Mouse (Mus musculus) CD4-positive, CD25-positive, alpha-beta regulatory T cell, adult 4 months (primary cell): ENCODE results near the gene Hspa12b. TPM values are rescaled to one million over a fixed set of nuclear protein-coding genes. Genes with fewer than 3 reads are reported as not detected.

Experiments used
- ATAC-seq: one replicate; pipeline ENCODE4 v1.8.0; 2017
- polyA plus RNA-seq, 2 experiments: library from polyadenylated mRNA; unstranded; fragments of 100-300 nt; shearing (Covaris generic); gene quantifications; one replicate each; pipeline ENCODE4 v1.2.1; 2017

Hspa12b gene
- polyA plus RNA-seq, 2 experiments from 2014 or later = not detected

GRCm38 (mm10) chr2:131129836-131130235 is 2.8 kb downstream of the Hspa12b start:
- no peak for ATAC-seq

- ATAC-seq = no peak
Observed at GRCm38 (mm10) chr2:131130849-131131248, 3.8 kb downstream of the Hspa12b start.

GRCm38 (mm10) chr2:131132111-131132888 is 5.2 kb downstream of the Hspa12b start:
- no peak for ATAC-seq

DNA sequence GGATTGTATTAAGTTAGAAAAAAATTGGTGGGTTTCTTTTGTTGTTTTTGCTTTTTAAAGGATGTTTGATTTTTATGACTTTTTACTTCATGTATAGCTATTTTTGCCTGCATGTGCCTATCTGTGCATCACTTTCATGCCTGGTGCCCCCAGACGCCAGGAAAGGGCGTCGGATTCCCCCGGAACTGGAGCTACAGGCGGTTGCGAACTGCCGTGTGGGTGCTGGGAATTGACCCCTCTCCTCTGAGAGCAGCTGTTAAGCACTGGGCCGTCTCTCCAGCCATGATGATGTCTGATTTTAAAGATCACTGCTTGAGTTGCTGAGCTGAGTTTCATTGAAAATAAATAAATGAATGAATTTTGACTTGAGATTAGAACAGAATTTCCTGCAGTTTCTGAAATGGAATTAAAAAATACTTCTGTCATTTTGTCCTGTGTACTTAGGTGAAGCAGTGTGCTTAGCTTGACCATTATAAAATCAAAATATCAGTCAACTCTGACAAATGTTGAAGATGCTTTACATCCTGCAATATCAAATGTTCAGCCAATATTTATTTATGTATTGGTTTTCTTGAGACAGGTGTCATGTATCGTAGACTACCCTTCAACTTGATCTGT is 6.0 kb downstream of the Hspa12b start, which contains the start of gene Gm11037:
Gene Gm11037 (plus strand): TSS at position 568 of the 618 bp plus-strand sequence.
- no peak for ATAC-seq

- no peak for ATAC-seq
Observed at GRCm38 (mm10) chr2:131134381-131134780, 7.3 kb downstream of the Hspa12b start.

- ATAC-seq = no peak
Observed at GRCm38 (mm10) chr2:131134826-131135400, 7.8 kb downstream of the Hspa12b start.

- no peak for ATAC-seq
Observed at GRCm38 (mm10) chr2:131135521-131136139, 8.6 kb downstream of the Hspa12b start.

GRCm38 (mm10) chr2:131138296-131138695 is 11.2 kb downstream of the Hspa12b start:
- ATAC-seq = no peak

DNA sequence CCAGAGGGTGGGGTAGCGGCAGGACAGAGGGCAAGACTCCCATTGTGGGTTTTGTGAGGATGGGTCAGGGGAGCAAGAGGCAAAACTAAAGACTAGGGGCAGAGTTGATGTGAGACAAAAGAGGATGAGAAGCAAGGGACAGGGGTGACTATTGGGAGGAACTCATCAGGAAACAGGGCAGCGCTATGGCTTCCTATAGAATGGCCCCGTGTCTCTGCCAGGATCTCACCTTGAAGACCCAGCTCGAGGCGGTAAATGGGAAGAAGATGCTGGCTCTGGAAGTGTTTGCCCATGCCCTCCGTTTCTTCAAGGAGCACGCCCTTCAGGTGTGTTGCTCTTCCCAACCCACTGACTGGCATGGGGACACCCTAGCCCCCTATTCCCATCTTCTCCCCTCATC is 11.7 kb downstream of the Hspa12b start:
- no peak for ATAC-seq

GRCm38 (mm10) chr2:131139287-131139686 is 12.2 kb downstream of the Hspa12b start:
- ATAC-seq = no peak

- ATAC-seq = no peak
Observed at GRCm38 (mm10) chr2:131139886-131140532, 12.9 kb downstream of the Hspa12b start.

- no peak for ATAC-seq
Observed at GRCm38 (mm10) chr2:131140533-131140905, 13.4 kb downstream of the Hspa12b start.

GRCm38 (mm10) chr2:131141336-131141986 is 14.4 kb downstream of the Hspa12b start:
- no peak for ATAC-seq

DNA sequence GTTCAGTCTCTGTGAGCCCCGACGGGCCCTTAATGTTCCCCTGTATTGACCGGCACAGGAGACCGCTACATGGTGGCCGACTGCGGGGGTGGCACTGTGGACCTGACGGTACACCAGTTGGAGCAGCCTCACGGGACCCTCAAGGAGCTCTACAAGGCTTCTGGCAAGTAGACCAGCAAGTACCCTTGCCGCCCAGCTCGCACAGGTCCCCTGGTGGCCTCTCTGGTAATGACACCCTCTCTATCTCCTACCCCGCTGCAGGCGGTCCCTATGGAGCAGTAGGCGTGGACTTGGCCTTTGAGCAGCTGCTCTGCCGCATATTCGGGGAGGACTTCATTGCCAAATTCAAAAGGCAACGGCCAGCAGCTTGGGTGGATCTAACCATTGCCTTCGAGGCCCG is 15.5 kb downstream of the Hspa12b start:
- ATAC-seq = no peak

GRCm38 (mm10) chr2:131143007-131143780 is 16.1 kb downstream of the Hspa12b start:
- ATAC-seq = no peak

DNA sequence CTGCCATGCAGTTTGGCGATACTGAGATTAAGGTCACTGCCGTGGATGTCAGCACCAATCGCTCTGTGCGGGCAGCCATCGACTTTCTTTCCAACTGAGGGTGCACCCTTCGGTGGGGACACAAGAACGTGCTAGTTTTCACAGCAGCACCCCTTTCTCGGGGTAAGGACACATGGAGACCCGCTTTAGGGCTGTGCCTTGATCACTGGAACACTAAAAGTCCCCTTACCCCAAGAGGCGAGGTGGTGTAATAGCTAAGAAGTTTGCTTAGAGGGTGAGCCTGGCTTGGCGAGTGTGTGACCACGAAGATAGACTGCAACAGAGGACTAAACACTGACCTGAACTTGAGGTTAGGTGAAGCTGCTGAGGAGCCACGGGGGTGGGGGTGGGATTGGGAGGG is 18.0 kb downstream of the Hspa12b start:
- no peak for ATAC-seq

- ATAC-seq = no peak
Observed at GRCm38 (mm10) chr2:131145536-131145935, 18.5 kb downstream of the Hspa12b start.

DNA sequence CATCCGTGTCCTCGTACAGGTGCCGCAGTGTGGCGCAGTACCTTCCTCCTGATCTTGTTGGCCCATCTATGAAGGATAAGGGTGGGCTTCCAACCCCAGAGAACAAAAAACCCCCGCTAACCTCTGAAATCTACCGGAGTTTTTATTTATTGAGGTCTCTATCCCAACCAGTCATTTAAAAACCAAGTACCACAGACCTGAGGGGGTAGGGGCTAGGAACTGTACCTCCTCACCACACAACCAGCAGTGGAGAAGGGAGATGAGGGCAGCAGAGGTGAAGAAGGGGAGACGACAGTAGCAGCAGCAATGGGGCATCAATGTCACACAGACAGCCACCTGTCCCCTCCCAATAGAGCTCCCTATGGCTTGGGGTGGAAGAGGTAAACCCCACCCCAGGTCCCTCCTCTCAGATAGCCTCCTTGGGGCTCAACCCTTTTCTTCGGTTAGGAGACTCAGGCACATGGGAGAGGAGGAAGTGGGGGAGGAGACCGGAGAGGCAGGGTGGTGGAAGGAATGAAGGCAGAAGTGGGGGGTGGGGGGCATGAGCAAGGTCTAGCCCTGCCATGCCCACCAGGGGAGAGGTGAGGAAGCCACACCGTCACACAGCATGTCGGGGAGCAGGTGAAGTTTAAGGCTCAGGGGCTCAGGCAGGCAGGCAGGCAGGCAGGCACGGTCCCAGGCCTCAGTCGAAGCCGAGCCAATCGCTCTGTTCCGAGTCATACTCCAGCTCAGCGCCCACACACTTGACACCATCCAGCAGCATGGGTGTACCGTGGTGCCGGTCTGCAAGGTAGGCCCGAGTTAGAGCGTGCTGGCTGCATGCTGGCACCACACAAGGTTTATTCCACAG is 19.3 kb downstream of the Hspa12b start:
- no peak for ATAC-seq

GRCm38 (mm10) chr2:131147043-131147365 is 19.9 kb downstream of the Hspa12b start:
- ATAC-seq = no peak

GRCm38 (mm10) chr2:131148353-131149253 is 21.5 kb downstream of the Hspa12b start:
- ATAC-seq = no peak
